Mouse (Mus musculus) intestine, embryonic 16.5 days (tissue): Measurements from ENCODE around the gene Srebf2. TPM values are rescaled to one million over a fixed set of nuclear protein-coding genes. Genes with fewer than 3 reads are reported as not detected.

Source experiments
- ATAC-seq: fragments of 200-750 bp; cut with Nextera tagmentation; 2 replicates; pipeline ENCODE4 v1.8.0; 2017; ENCODE audit warnings: moderate TSS enrichment, moderate library complexity
- H3K27ac ChIP-seq: fragments of 300-500 bp; sonication (generic); 2 replicates; pipeline ENCODE4 v1.5.1; 2014; ENCODE audit warnings: mild to moderate bottlenecking, low read length
- H3K27me3 ChIP-seq: fragments of 300-500 bp; sonication (generic); replicated peaks from 2 replicates; pipeline ENCODE4 v1.6.1; 2014; ENCODE audit warnings: low read length, control low read depth, mixed read lengths; ENCODE audit not compliant: control insufficient read depth, insufficient read depth
- H3K36me3 ChIP-seq: fragments of 300-500 bp; sonication (generic); 2 replicates; pipeline ENCODE4 v1.6.1; 2014; ENCODE audit warnings: low read length, control low read depth; ENCODE audit not compliant: control insufficient read depth, insufficient read depth
- H3K4me1 ChIP-seq: fragments of 300-500 bp; sonication (generic); 2 replicates; pipeline ENCODE4 v1.6.1; 2014; ENCODE audit warnings: low read length, control low read depth, mixed read lengths; ENCODE audit not compliant: control insufficient read depth, insufficient read depth
- H3K4me2 ChIP-seq: fragments of 300-500 bp; sonication (generic); 2 replicates; pipeline ENCODE4 v1.6.1; 2014; ENCODE audit warnings: low read depth, low read length, control low read depth
- H3K4me3 ChIP-seq: fragments of 300-500 bp; sonication (generic); 2 replicates; pipeline ENCODE4 v1.5.1; 2014; ENCODE audit warnings: mild to moderate bottlenecking, low read length
- H3K9ac ChIP-seq: fragments of 300-500 bp; sonication (generic); 2 replicates; pipeline ENCODE4 v1.6.1; 2014; ENCODE audit warnings: low read depth, low read length
- H3K9me3 ChIP-seq: fragments of 300-500 bp; sonication (generic); 2 replicates; pipeline ENCODE4 v1.6.1; 2016; ENCODE audit warnings: low read length, control low read depth; ENCODE audit not compliant: control insufficient read depth
- WGBS: fragments of 180-500 bp; shearing (Covaris S2); extraction: QIAGEN DNeasy Blood & Tissue Kit; methylation state at CpG from one replicate; pipeline ENCODE4 v1.1.7; 2014; 5-methylcytosine and 5-hydroxymethylcytosine counted together
- polyA plus RNA-seq: library from polyadenylated mRNA; unstranded; fragments of >200 nt; fragmentation: Nextera tagmentation; extraction: Ambion mirVana; gene quantifications from 2 replicates; pipeline ENCODE4 v1.2.1, GENCODE M21; 2015

The Srebf2 gene
- polyA plus RNA-seq, 1 experiment from 2014 or later: 141 TPM

DNA sequence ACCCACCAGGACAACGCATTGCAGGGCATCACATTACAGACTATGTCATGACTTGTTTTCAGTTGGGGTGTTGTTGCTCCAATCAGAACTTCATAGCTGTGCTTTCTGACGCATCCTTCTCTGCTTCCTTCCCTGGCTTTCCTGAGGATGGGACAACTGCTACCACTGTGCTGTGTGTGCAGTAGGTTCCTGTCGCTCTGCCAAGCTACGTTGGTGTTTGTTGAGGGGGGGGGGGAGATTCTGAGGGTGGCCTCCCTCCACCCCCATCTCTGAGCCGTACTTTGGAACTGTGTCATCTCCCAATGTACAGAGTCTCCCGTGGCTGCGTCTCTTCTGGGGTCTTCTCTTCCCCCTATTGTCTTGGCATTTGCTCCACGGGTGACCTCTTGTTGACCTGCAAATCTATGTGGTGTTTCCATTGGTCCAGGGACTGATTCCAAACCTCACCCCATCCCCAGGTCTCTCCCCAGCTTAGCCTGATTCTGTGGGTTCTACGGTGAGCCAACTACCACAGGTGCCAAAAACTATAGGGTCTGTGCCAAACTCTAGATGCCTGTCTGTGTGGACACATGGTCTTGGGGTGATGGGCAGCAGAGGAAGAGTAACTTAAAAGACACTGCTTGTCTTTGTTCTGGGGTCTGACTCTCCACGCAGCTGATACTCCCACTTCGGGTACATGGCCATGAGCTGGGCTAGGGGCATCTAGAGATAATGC lies 68.5 kb downstream of the Srebf2 start:
- Histone ChIP-seq H3K36me3 (no peaks in the 10 kb centered on the region), H3K4me3 (no peak overlapping the region), H3K27ac (no peak overlapping the region), H3K4me2 (no peak overlapping the region), H3K9me3 (no peaks in the 10 kb centered on the region), H3K9ac (no peak overlapping the region), H3K4me1 (peaks cover 12% of the 10 kb centered on the region), H3K27me3 (peaks cover 67% of the 10 kb centered on the region)
- WGBS: 38% methylated on average over 11 of the region's 11 CpGs
- no peak for ATAC-seq

DNA sequence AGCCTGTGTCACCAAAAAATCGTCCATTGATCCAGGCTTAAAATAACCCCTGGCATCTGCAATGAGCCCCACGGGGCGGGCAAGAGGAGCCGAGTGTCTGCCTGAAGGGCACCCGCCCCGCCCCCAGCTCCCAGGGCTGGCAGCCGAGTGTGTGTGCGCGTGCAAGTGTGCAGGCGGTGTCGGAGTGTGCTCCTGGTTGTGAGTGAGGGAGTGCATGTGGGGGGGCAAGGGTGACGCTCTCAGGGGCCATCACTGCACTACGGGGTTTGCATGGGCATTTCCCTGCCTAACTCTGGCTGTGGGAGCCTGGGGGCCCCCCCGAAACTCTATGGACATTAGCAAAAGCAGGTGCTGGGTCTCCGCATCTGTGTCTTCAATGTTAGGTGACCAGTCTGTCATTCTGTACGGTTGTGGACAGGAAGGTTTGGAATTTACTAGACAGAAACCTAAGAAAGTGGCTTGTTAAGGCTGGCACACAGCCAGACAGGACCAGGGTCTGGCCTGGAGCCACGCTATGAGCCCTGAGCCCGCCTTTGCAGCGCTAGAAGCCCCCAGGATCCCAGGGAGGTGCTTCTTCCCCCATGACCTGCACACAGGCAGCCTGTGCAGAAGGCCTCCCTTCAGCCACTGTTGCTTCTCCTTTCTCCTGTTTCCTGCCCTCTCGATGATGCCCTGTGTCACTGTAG lies 69.3 kb downstream of the Srebf2 start:
- Histone ChIP-seq H3K36me3 (no peaks in the 10 kb centered on the region), H3K9ac (no peak overlapping the region), H3K27ac (no peak overlapping the region), H3K4me2 (no peak overlapping the region), H3K27me3 (peaks cover 59% of the 10 kb centered on the region), H3K4me3 (no peak overlapping the region), H3K9me3 (no peaks in the 10 kb centered on the region), H3K4me1 (peaks cover 12% of the 10 kb centered on the region)
- no peak for ATAC-seq
- WGBS: 53% methylated on average over 20 of the region's 20 CpGs

DNA sequence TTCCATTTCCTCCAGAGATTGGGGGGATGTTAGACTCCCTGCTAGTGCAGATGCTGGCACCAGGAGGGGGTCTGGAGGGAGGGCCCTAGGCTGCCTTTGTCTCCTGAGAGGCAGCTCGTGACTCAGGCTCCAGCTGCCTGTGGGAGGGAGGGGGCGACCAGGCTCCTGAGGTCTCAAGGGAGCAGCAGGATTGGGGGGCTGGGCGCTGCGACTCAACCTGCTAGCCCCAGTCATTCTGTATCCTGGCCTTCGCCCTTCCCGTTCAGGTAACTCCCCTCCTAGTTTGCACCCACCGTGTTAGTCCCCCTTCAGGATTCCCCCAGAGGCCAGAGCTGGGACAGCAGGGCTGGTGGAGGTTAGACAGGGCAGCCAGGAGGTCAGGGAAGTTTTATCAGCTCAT lies 70.1 kb downstream of the Srebf2 start:
- Histone ChIP-seq H3K27me3 (peaks cover 52% of the 10 kb centered on the region), H3K9me3 (no peaks in the 10 kb centered on the region), H3K27ac (no peak overlapping the region), H3K4me1 (peaks cover 8% of the 10 kb centered on the region), H3K4me3 (no peak overlapping the region), H3K36me3 (no peaks in the 10 kb centered on the region), H3K9ac (no peak overlapping the region), H3K4me2 (no peak overlapping the region)
- no peak for ATAC-seq
- 27% methylated on average over 7 of the region's 7 CpGs for WGBS

DNA sequence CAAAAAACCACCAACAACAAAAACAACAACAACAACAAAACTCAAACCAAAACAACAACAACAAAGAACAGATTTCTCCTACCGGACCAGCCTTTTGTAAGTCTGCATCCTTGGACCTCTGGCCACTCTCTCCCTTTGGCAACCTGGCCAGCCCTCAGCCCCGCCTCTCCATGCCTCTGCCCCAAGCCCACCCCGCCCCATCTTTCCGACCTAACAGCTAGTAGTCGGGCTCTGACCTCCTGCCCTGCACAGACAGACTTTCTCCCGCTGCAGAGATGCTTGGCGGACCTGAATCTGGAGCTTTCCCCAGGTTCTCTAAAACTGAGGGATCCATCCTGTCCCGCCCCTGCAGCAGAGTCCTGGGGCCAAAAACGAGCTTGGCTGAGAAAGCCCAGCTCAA lies 71.0 kb downstream of the Srebf2 start:
- Histone ChIP-seq H3K4me3 (no peak overlapping the region), H3K4me1 (no peaks in the 10 kb centered on the region), H3K27me3 (peaks cover 43% of the 10 kb centered on the region), H3K9me3 (no peaks in the 10 kb centered on the region), H3K9ac (no peak overlapping the region), H3K27ac (no peak overlapping the region), H3K36me3 (no peaks in the 10 kb centered on the region), H3K4me2 (no peak overlapping the region)
- WGBS: 28% methylated on average over 9 of the region's 9 CpGs
- no peak for ATAC-seq

DNA sequence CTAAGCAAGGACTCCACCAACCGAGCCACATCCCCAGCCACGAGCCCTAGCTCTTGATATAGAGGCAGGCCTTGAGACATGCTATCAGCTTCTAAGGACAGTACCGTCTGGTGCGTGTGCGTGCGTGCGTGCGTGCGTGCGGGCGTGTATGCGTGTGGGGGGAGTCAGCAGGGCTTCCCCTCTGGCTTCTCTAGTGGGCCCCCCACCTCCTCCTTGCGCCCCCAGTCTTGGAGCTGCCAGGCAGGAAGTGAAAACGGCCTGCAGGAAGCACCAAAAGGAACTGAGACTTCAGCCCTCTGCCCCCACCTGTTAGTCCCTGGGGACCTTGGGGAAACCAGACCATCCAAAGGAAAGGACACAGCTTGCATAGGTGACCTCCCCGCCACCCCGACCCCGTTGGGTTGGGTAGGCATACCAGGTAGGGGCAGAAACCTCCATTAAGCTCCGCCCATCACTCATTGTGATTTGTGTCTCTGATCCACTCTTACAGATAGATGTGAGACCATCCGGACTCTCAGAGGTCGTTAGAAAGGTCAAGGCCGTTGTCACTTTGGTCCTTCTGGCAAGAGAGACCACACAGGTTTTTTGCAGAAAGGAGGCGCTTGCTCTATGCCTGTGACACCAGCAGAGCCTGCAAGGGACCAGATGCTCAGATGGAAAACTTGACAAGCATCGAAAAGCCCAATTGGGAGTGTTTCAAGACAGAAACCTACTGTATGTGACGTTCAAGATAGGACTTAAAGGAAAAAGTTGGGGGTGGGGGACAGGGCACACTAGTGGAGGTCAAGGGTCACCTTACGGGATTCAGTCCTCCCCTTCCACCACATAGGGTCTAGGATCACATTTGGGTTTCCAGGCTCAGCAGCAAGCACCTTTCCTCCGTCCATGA lies 72.0 kb downstream of the Srebf2 start:
- Histone ChIP-seq H3K4me3 (no peak overlapping the region), H3K9ac (no peak overlapping the region), H3K27ac (no peak overlapping the region), H3K9me3 (no peaks in the 10 kb centered on the region), H3K4me2 (no peak overlapping the region), H3K27me3 (peaks cover 39% of the 10 kb centered on the region), H3K36me3 (no peaks in the 10 kb centered on the region), H3K4me1 (peaks cover 3% of the 10 kb centered on the region; the same call in 1 of the 2 replicates)
- WGBS: 78% methylated on average over 26 of the region's 26 CpGs
- ATAC-seq: no peak

DNA sequence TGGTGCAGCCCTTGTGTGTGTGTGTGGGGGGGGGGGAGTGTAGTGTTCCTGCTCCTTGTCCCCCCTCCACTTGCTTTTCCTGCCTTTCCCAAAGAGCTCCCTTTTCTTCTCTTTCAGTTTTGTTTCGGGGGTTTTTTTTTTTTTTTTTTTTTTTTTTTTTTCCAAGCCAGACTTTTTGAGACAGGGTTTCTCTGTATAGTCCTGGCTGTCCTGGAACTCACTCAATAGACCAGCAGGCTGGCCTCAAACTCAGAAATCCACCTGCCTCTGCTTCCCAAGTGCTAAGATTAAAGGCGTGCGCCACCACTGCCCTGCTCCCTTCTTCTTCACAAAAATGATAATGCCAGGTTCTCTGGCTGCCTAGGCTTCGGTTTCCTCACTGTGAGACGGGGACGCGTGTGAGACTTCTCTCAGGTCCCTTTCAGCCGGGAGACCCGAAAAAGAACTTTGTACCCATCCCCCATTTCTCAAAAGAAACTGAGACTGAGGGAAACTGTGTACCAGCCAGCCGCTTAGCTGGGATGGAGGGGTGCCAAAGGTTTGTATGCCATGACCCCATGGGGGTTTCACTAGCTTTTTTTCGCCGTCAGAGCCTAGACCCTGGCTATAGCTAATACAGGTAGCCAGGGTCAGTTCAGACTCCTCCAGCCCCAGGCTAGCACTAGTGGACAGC lies 73.2 kb downstream of the Srebf2 start:
- Histone ChIP-seq H3K36me3 (no peaks in the 10 kb centered on the region), H3K4me2 (no peak overlapping the region), H3K27ac (no peak overlapping the region), H3K4me3 (no peak overlapping the region), H3K9ac (no peak overlapping the region), H3K27me3 (peaks cover 39% of the 10 kb centered on the region), H3K9me3 (no peaks in the 10 kb centered on the region), H3K4me1 (peaks cover 9% of the 10 kb centered on the region; the same call in 1 of the 2 replicates)
- WGBS: 67% methylated on average over 12 of the region's 12 CpGs
- ATAC-seq: no peak

- Histone ChIP-seq H3K9me3 (no peaks in the 10 kb centered on the region), H3K4me3 (no peak overlapping the region), H3K9ac (no peak overlapping the region), H3K4me1 (peaks cover 9% of the 10 kb centered on the region; the same call in 1 of the 2 replicates), H3K27me3 (peaks cover 27% of the 10 kb centered on the region), H3K27ac (no peak overlapping the region), H3K36me3 (no peaks in the 10 kb centered on the region), H3K4me2 (no peak overlapping the region)
- 68% methylated on average over 14 of the region's 14 CpGs for WGBS
- no peak for ATAC-seq
These were observed 74.3 kb downstream of the Srebf2 start for GRCm38 (mm10) chr15:82221104-82221860.

DNA sequence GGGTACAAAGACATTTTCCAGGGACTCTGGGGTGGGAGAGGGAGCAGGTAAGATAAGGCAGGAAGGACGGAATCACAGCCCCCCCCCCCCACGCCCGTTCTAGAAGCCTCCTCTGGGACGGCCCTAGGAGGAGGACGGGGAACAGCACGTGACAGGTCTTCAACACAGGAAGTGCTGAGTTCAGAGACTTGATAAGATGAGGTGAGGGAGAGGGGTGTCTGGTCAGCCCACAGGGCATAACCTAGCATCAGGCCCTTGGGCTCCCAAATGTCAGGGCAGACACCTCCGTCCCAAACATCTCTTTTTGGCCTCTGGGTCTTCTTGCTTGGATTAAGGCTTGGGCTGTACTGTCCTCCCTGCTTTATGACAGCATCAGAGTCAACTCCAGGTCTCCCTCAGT lies 76.3 kb downstream of the Srebf2 start:
- Histone ChIP-seq H3K27ac (no peak overlapping the region), H3K4me3 (no peak overlapping the region), H3K4me2 (no peak overlapping the region), H3K27me3 (peaks cover 18% of the 10 kb centered on the region), H3K9ac (no peak overlapping the region), H3K4me1 (peaks cover 9% of the 10 kb centered on the region; the same call in 1 of the 2 replicates), H3K36me3 (no peaks in the 10 kb centered on the region), H3K9me3 (no peaks in the 10 kb centered on the region)
- ATAC-seq: no peak
- WGBS: 38% methylated on average over 7 of the region's 7 CpGs
